Mouse (Mus musculus) intestine, postnatal 0 days (tissue): ENCODE results near the gene Maea. TPM values are rescaled to one million over a fixed set of nuclear protein-coding genes. Genes with fewer than 3 reads are reported as not detected.

Experiments
- ATAC-seq: fragments of 200-750 bp; cut with Nextera tagmentation; 2 replicates; pipeline ENCODE4 v1.8.0; 2017; ENCODE audit warnings: mild to moderate bottlenecking, moderate TSS enrichment, moderate library complexity
- H3K27ac ChIP-seq: fragments of 300-500 bp; sonication (generic); 2 replicates; pipeline ENCODE4 v1.5.1; 2014; ENCODE audit warnings: mild to moderate bottlenecking, low read depth, low read length, moderate library complexity
- H3K27me3 ChIP-seq: fragments of 300-500 bp; sonication (generic); replicated peaks from 2 replicates; pipeline ENCODE4 v1.6.1; 2014; ENCODE audit warnings: low read length, mixed read lengths; ENCODE audit not compliant: control insufficient read depth, insufficient read depth
- H3K36me3 ChIP-seq: fragments of 300-500 bp; sonication (generic); 2 replicates; pipeline ENCODE4 v1.6.1; 2014; ENCODE audit warnings: mild to moderate bottlenecking, moderate library complexity; ENCODE audit not compliant: control insufficient read depth, insufficient read depth
- H3K4me1 ChIP-seq: fragments of 300-500 bp; sonication (generic); replicated peaks from 2 replicates; pipeline ENCODE4 v1.6.1; 2014; ENCODE audit warnings: antibody characterized with exemption, low read length, mixed read lengths; ENCODE audit not compliant: control insufficient read depth, insufficient read depth
- H3K4me2 ChIP-seq: fragments of 300-500 bp; sonication (generic); replicated peaks from 2 replicates; pipeline ENCODE4 v1.6.1; 2014; ENCODE audit warnings: low read depth, mild to moderate bottlenecking, moderate library complexity
- H3K4me3 ChIP-seq: fragments of 300-500 bp; sonication (generic); 2 replicates; pipeline ENCODE4 v1.5.1; 2014; ENCODE audit warnings: low read depth, low read length
- H3K9ac ChIP-seq: fragments of 300-500 bp; sonication (generic); 2 replicates; pipeline ENCODE4 v1.6.1; 2014; ENCODE audit warnings: mild to moderate bottlenecking, low read depth, low read length
- H3K9me3 ChIP-seq: fragments of 300-500 bp; sonication (generic); 2 replicates; pipeline ENCODE4 v1.6.1; 2016; ENCODE audit warnings: mixed run types; ENCODE audit not compliant: control insufficient read depth
- CTCF ChIP-seq: sonication (generic); IDR thresholded peaks from 2 replicates; pipeline ENCODE4 v1.5.1; 2016; ENCODE audit warnings: low read depth, mild to moderate bottlenecking, control low read depth, antibody characterized with exemption, moderate library complexity
- WGBS: fragments of 180-500 bp; shearing (Covaris S2); extraction: QIAGEN DNeasy Blood & Tissue Kit; methylation state at CpG from one replicate; pipeline ENCODE4 v1.1.7; 2014; 5-methylcytosine and 5-hydroxymethylcytosine counted together
- polyA plus RNA-seq: library from polyadenylated mRNA; unstranded; fragments of >200 nt; fragmentation: Nextera tagmentation; extraction: Ambion mirVana; gene quantifications from 2 replicates; pipeline ENCODE4 v1.2.1, GENCODE M21; 2015

Gene Maea
- polyA plus RNA-seq, 1 experiment from 2014 or later: 81.0 TPM

GRCm38 (mm10) chr5:33368651-33369050 is 33.3 kb downstream of the Maea start:
- 82% methylated on average over 4 of the region's 4 CpGs for WGBS
- TF ChIP-seq CTCF: no peak
- ATAC-seq: no peak

DNA sequence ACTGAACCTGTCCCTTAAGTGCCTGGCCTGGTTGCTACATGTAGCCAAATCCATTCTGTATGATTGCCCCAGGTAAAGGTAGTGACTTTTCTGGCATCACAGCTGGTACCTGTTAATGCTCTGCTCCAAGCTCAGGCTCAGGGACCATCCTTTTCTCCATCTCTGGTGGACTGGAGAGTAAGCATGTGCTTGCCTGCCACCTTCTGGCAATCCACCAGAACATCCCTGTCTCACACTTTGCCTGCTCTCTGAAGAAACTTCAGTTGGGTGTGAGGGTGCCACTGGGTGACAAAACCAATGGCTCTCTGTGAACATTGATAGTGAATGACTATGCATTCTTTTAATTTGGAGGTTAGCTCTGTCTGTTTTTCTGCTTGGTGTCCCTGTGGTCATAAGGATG is 35.8 kb downstream of the Maea start:
- Histone ChIP-seq H3K4me2 (no peak overlapping the region), H3K4me1 (no peaks in the 10 kb centered on the region), H3K27ac (no peak overlapping the region), H3K9me3 (no peaks in the 10 kb centered on the region), H3K4me3 (no peak overlapping the region), H3K36me3 (peaks cover 69% of the 10 kb centered on the region), H3K27me3 (no peaks in the 10 kb centered on the region), H3K9ac (no peak overlapping the region)
- no peak for ATAC-seq
- TF ChIP-seq CTCF: peak; percentile 77

More at GRCm38 (mm10) chr5:33368651-33369050, 33.3 kb downstream of the Maea start:
- Histone ChIP-seq H3K27me3 (no peaks in the 10 kb centered on the region), H3K27ac (no peak overlapping the region), H3K9me3 (no peaks in the 10 kb centered on the region), H3K4me3 (no peak overlapping the region), H3K4me1 (no peaks in the 10 kb centered on the region), H3K4me2 (no peak overlapping the region), H3K36me3 (peaks cover 90% of the 10 kb centered on the region), H3K9ac (no peak overlapping the region)

DNA sequence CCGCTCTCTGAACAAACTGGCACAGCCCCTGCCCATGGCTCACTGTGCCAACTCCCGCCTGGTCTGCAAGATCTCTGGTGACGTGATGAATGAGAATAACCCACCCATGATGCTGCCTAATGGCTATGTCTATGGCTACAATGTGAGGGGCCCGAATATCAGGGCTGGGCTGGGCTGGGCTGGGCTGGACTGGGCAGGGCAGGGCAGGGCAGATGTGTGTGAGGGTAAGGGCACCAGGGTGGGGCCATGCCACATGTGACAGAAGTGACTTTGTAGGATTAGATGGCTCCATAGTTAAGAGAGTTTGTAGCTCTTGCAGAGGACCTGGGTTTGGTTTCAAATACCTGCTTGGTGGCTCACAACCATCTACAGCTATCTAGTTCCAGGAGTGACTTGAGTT is 36.4 kb downstream of the Maea start:
- WGBS: 81% methylated on average over 4 of the region's 4 CpGs
- Histone ChIP-seq H3K4me2 (no peak overlapping the region), H3K9ac (no peak overlapping the region), H3K4me1 (no peaks in the 10 kb centered on the region), H3K27ac (no peak overlapping the region), H3K27me3 (no peaks in the 10 kb centered on the region), H3K36me3 (peaks cover 64% of the 10 kb centered on the region), H3K4me3 (no peak overlapping the region), H3K9me3 (no peaks in the 10 kb centered on the region)
- ATAC-seq: no peak
- no peak for TF ChIP-seq CTCF

- no peak for TF ChIP-seq CTCF
- Histone ChIP-seq H3K9ac (no peak overlapping the region), H3K4me3 (no peak overlapping the region), H3K27me3 (no peaks in the 10 kb centered on the region), H3K9me3 (no peaks in the 10 kb centered on the region), H3K36me3 (peaks cover 57% of the 10 kb centered on the region), H3K27ac (no peak overlapping the region), H3K4me2 (no peak overlapping the region), H3K4me1 (no peaks in the 10 kb centered on the region)
- 81% methylated on average over 18 of the region's 18 CpGs for WGBS
- ATAC-seq: no peak
Measured at GRCm38 (mm10) chr5:33372331-33373038, 37.2 kb downstream of the Maea start.

- 0 out of 2 replicates have a peak overlapping the region, but pooled peaks have one; percentile 62 for H3K9ac ChIP-seq
- no peak overlapping the region for H3K27ac ChIP-seq
Measured at GRCm38 (mm10) chr5:33377176-33377575, 41.9 kb downstream of the Maea start.

GRCm38 (mm10) chr5:33377801-33378301 is 42.5 kb downstream of the Maea start:
- no peak for ATAC-seq
- whole genome bisulfite sequencing: 2% methylated on average over 21 of the region's 21 CpGs
- no peak for TF ChIP-seq CTCF

More at GRCm38 (mm10) chr5:33377176-33377575, 41.9 kb downstream of the Maea start:
- Histone ChIP-seq H3K36me3 (peaks cover 31% of the 10 kb centered on the region), H3K4me3 (no peak overlapping the region), H3K4me2 (peak overlapping the region; percentile 95), H3K27me3 (no peaks in the 10 kb centered on the region), H3K9me3 (no peaks in the 10 kb centered on the region), H3K4me1 (no peaks in the 10 kb centered on the region)
- no peak for ATAC-seq
- 42% methylated on average over 6 of the region's 6 CpGs for WGBS
- no peak for TF ChIP-seq CTCF

More at GRCm38 (mm10) chr5:33377801-33378301, 42.5 kb downstream of the Maea start:
- Histone ChIP-seq H3K4me2 (peak overlapping the region; percentile 95), H3K27ac (peak overlapping the region; percentile 89), H3K4me3 (peak overlapping the region; percentile 61), H3K9me3 (no peaks in the 10 kb centered on the region), H3K9ac (peak overlapping the region; percentile 62), H3K4me1 (no peaks in the 10 kb centered on the region), H3K27me3 (no peaks in the 10 kb centered on the region), H3K36me3 (peaks cover 28% of the 10 kb centered on the region)
